Mouse (Mus musculus): ENCODE data around the gene Pde8b. TPM values are rescaled to one million over a fixed set of nuclear protein-coding genes. Genes with fewer than 3 reads are reported as not detected.

Pde8b gene
- polyA plus RNA-seq, 1 experiment, result 0.88 TPM

DNA sequence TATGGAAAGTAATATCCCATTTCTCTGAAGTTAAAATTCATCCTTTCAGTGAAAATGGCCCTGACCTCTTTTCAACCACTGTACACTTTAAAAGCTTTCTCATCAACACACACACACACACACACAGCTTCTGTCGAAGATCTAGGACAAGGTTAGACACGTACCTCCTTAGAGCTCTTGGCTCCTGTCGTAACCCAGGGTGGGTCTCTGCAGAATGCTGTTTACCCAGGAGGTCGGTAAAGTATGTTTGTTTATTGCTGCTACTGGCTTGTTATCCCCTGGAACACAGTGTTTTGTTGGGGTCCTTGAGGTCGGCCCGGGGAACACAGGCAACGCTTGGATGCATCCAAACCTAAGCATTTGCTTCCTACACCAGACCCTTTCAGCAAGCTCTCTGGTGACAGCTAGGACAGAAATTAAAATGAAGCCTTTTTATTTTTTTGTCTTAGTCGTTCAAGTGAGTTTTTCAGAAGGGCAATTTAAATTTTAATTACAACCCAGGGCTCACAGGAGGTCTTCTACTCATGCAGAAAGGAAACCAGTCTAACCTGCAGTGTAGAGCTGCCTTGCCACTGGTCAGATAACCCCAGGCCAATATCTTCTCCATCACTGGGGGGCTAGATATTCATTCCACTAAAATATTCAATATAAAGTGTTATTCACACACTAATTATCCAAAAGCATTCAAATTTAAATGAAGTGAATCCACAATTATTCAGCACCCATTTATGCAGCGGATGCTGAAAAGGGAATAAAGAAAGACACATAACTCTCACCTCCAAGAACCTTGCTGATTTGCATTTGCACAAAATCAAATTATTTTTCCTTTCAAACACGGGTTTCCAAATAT lies 64.0 kb downstream of the Pde8b start:
- Histone ChIP-seq H3K27ac (ENCODE audit: control insufficient read depth, insufficient read depth, low read length) (no peak overlapping the region), H3K36me3 (ENCODE audit: control insufficient read depth, insufficient read depth, low read length) (no peaks in the 10 kb centered on the region), H3K4me1 (replicated peaks; ENCODE audit: control insufficient read depth, insufficient read depth, low read length) (no peaks in the 10 kb centered on the region), H3K4me3 (ENCODE audit: control insufficient read depth, insufficient read depth, low read length) (no peak overlapping the region), H3K27me3 (ENCODE audit: control insufficient read depth, insufficient read depth, low read length) (no peaks in the 10 kb centered on the region)
- 56% methylated on average over 10 of the region's 10 CpGs for WGBS
- no peak for DNase-seq
- TF ChIP-seq POLR2A (IDR thresholded peaks at IDR 0.05; ENCODE audit: control insufficient read depth, extremely low read depth, insufficient read depth, low read length, poor library complexity) (no peak), CTCF (IDR thresholded peaks at IDR 0.05; ENCODE audit: borderline replicate concordance, control insufficient read depth, extremely low read depth, insufficient read depth, low read length, poor library complexity) (no peak)

GRCm38 (mm10) chr13:95183686-95184085 lies 66.5 kb downstream of the Pde8b start:
- no peak overlapping the region for H3K4me3 ChIP-seq (ENCODE audit: control insufficient read depth, insufficient read depth, low read length)
- no peaks in the 10 kb centered on the region for H3K27me3 ChIP-seq (ENCODE audit: control insufficient read depth, insufficient read depth, low read length)
- no peaks in the 10 kb centered on the region for H3K36me3 ChIP-seq (ENCODE audit: control insufficient read depth, insufficient read depth, low read length)
- H3K27ac ChIP-seq (ENCODE audit: control insufficient read depth, insufficient read depth, low read length), result no peak overlapping the region
- TF ChIP-seq POLR2A (IDR thresholded peaks at IDR 0.05; ENCODE audit: control insufficient read depth, extremely low read depth, insufficient read depth, low read length, poor library complexity) (no peak), CTCF (IDR thresholded peaks at IDR 0.05; ENCODE audit: borderline replicate concordance, control insufficient read depth, extremely low read depth, insufficient read depth, low read length, poor library complexity) (no peak)
- DNase-seq, result no peak
- no peaks in the 10 kb centered on the region for H3K4me1 ChIP-seq (replicated peaks; ENCODE audit: control insufficient read depth, insufficient read depth, low read length)
- WGBS, result 95% methylated on average over 2 of the region's 2 CpGs

DNA sequence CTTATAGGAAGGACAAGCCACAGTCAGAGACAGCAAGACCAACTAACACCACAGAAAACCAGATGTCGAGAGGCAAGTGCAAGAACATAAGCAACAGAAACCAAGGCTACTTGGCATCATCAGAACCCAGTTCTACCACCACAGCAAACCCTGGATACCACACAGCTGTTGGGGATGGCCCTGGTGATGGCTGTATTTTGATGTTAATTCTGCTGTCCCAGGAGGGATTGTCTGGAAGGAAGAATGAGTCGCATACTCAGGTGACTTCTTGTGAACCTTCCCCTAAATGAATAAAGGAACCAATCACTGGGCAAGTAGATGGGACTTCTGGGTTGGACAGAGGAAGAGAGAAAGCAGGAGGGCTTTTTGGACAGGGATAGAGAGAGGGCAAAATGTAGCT lies 69.9 kb downstream of the Pde8b start:
- Histone ChIP-seq H3K27ac (ENCODE audit: control insufficient read depth, insufficient read depth, low read length) (no peak overlapping the region), H3K27me3 (ENCODE audit: control insufficient read depth, insufficient read depth, low read length) (no peaks in the 10 kb centered on the region), H3K36me3 (ENCODE audit: control insufficient read depth, insufficient read depth, low read length) (no peaks in the 10 kb centered on the region), H3K4me3 (ENCODE audit: control insufficient read depth, insufficient read depth, low read length) (no peak overlapping the region), H3K4me1 (replicated peaks; ENCODE audit: control insufficient read depth, insufficient read depth, low read length) (no peaks in the 10 kb centered on the region)
- WGBS, result 93% methylated on average over 2 of the region's 2 CpGs
- TF ChIP-seq POLR2A (IDR thresholded peaks at IDR 0.05; ENCODE audit: control insufficient read depth, extremely low read depth, insufficient read depth, low read length, poor library complexity), result no peak
- TF ChIP-seq CTCF (IDR thresholded peaks at IDR 0.05; ENCODE audit: borderline replicate concordance, control insufficient read depth, extremely low read depth, insufficient read depth, low read length, poor library complexity), result no peak
- DNase-seq, result no peak

- no peak for DNase-seq
- no peaks in the 10 kb centered on the region for H3K36me3 ChIP-seq (ENCODE audit: control insufficient read depth, insufficient read depth, low read length)
- no peak overlapping the region for H3K27ac ChIP-seq (ENCODE audit: control insufficient read depth, insufficient read depth, low read length)
- no peaks in the 10 kb centered on the region for H3K27me3 ChIP-seq (ENCODE audit: control insufficient read depth, insufficient read depth, low read length)
- H3K4me1 ChIP-seq (replicated peaks; ENCODE audit: control insufficient read depth, insufficient read depth, low read length), result no peaks in the 10 kb centered on the region
- TF ChIP-seq CTCF (IDR thresholded peaks at IDR 0.05; ENCODE audit: borderline replicate concordance, control insufficient read depth, extremely low read depth, insufficient read depth, low read length, poor library complexity) (no peak), POLR2A (IDR thresholded peaks at IDR 0.05; ENCODE audit: control insufficient read depth, extremely low read depth, insufficient read depth, low read length, poor library complexity) (no peak)
- whole genome bisulfite sequencing, result 72% methylated on average over 9 of the region's 9 CpGs
- H3K4me3 ChIP-seq (ENCODE audit: control insufficient read depth, insufficient read depth, low read length), result no peak overlapping the region
These were observed 72.8 kb downstream of the Pde8b start for GRCm38 (mm10) chr13:95177326-95177725.

- no peaks in the 10 kb centered on the region for H3K27me3 ChIP-seq (ENCODE audit: control insufficient read depth, insufficient read depth, low read length)
- no peak overlapping the region for H3K27ac ChIP-seq (ENCODE audit: control insufficient read depth, insufficient read depth, low read length)
- H3K4me1 ChIP-seq (replicated peaks; ENCODE audit: control insufficient read depth, insufficient read depth, low read length), result no peaks in the 10 kb centered on the region
- no peak overlapping the region for H3K4me3 ChIP-seq (ENCODE audit: control insufficient read depth, insufficient read depth, low read length)
- DNase-seq, result no peak
- H3K36me3 ChIP-seq (ENCODE audit: control insufficient read depth, insufficient read depth, low read length), result no peaks in the 10 kb centered on the region
- WGBS, result 81% methylated on average over 5 of the region's 5 CpGs
- TF ChIP-seq CTCF (IDR thresholded peaks at IDR 0.05; ENCODE audit: borderline replicate concordance, control insufficient read depth, extremely low read depth, insufficient read depth, low read length, poor library complexity) (no peak), POLR2A (IDR thresholded peaks at IDR 0.05; ENCODE audit: control insufficient read depth, extremely low read depth, insufficient read depth, low read length, poor library complexity) (no peak)
These were observed 73.7 kb downstream of the Pde8b start for GRCm38 (mm10) chr13:95176399-95176798.

GRCm38 (mm10) chr13:95174253-95174652 lies 75.9 kb downstream of the Pde8b start:
- no peaks in the 10 kb centered on the region for H3K27me3 ChIP-seq (ENCODE audit: control insufficient read depth, insufficient read depth, low read length)
- no peak overlapping the region for H3K27ac ChIP-seq (ENCODE audit: control insufficient read depth, insufficient read depth, low read length)
- WGBS, result 91% methylated on average over 6 of the region's 6 CpGs
- no peaks in the 10 kb centered on the region for H3K4me1 ChIP-seq (replicated peaks; ENCODE audit: control insufficient read depth, insufficient read depth, low read length)
- DNase-seq, result no peak
- H3K36me3 ChIP-seq (ENCODE audit: control insufficient read depth, insufficient read depth, low read length), result no peaks in the 10 kb centered on the region
- no peak overlapping the region for H3K4me3 ChIP-seq (ENCODE audit: control insufficient read depth, insufficient read depth, low read length)
- no peak for TF ChIP-seq POLR2A (IDR thresholded peaks at IDR 0.05; ENCODE audit: control insufficient read depth, extremely low read depth, insufficient read depth, low read length, poor library complexity)
- no peak for TF ChIP-seq CTCF (IDR thresholded peaks at IDR 0.05; ENCODE audit: borderline replicate concordance, control insufficient read depth, extremely low read depth, insufficient read depth, low read length, poor library complexity)
